Mouse (Mus musculus) skeletal muscle tissue, adult 2 months (tissue): Measurements from ENCODE around the gene Plekho2.

Experiments used
- DNase-seq: peaks from one replicate; pipeline ENCODE4 v3.0.0-alpha.2; 2012; ENCODE audit warnings: low read depth, low spot score

The Plekho2 gene

GRCm38 (mm10) chr9:65531283-65531682, 48.6 kb downstream of the Plekho2 start:
- DNase-seq = no peak

GRCm38 (mm10) chr9:65529659-65530058, 50.2 kb downstream of the Plekho2 start:
- DNase-seq = no peak

GRCm38 (mm10) chr9:65528417-65529038, 51.3 kb downstream of the Plekho2 start:
- peak; percentile 85 for DNase-seq

DNA sequence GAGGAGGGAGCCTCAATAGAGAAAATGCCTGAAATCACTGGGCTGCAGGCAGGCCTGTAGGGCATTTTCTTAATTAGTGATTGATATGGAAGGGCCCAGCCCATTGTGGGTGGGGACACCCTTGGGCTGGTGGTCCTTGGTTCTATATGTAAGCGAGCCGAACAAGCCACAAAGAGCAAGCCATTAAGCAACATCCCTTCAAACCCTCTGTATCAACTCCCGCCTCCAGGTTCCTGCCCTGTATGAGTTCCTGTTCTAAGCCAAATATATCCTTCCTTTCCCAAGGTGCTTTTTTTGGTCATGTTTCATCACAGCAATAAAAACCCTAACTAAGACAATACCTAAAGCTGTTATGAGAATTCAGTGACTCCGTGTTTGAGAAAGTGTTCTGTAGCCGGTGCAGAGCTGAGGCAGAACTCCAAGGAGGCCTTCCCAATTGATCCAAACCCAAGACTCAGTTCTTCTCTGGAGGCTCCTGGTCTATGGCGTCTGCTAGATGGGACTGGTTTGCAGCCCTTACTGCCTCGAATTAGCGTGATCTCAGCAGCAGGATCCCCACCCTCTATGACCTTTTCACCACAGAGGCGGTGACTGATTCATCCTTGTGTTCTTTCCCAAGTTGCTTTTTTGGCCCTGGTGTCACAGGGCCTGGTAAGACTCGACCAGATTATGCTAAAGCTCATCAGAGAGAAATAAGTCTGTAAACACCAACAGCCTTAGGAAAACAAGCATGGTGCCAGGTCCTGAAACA, 54.2 kb downstream of the Plekho2 start:
- peak; percentile 68 for DNase-seq

DNA sequence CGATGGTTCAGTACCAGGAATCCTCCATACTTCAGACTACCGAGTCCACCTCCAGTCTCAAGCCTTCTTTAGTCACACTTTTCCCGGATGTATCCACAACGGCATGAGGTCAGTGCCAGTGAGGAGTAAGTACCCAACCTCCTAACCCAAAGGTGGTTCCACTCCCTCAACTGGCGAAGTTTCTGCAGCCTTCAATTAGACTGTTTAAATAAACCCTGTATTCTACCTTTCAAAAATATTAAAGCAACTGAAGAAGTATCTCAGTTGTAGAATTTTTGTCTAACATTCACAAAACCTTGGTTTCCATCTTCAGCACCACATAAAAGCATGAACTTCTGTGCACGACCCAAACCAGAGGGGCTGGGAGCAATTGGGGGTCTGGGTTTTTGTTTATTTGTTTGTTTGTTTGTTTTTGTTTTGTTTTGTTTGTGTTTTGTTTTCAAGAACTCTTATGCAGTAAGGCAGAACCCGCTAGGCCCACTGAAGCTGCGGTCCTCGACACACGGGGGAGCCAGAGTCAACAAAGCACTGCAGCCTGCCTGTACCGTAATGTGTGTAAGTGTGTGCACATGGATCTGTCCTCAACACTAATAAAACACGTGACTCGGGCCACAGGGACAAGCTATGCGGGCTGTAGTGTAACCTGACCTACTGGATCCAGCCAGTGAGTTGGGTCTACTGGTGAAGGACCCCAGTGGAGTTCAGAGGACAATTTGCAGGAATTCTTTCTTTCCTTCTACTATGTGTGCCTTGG, 56.1 kb downstream of the Plekho2 start:
- peak; percentile 78 for DNase-seq

- no peak for DNase-seq
Measured at GRCm38 (mm10) chr9:65520505-65520876, 59.3 kb downstream of the Plekho2 start.

GRCm38 (mm10) chr9:65519807-65520504, 59.9 kb downstream of the Plekho2 start, which contains the start of gene Ankdd1a:
TSS of gene Ankdd1a (minus strand) at chr9:65520193.
- no peak for DNase-seq

DNA sequence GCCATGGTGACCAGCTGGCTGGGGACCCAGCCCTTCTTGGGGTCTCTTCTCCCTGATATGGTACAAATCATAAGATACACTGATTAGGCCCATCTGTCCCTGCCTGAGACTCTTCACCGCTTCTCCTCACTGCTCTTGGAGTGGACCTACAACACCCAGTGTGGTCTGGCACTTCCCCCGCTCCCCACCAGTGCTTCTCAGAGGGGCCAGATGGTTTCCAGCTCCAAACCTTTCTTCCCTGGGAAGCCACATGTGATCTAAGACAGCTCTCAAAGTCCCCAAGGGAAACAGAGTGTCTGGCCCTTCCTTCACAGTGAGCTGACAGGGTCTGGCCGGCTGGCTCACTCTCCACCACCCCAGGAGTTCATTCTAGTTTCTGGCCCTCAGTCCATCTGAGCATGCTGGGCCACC, 65.0 kb downstream of the Plekho2 start:
- no peak for DNase-seq

- DNase-seq = no peak
Measured at GRCm38 (mm10) chr9:65514431-65514830, 65.4 kb downstream of the Plekho2 start.

DNA sequence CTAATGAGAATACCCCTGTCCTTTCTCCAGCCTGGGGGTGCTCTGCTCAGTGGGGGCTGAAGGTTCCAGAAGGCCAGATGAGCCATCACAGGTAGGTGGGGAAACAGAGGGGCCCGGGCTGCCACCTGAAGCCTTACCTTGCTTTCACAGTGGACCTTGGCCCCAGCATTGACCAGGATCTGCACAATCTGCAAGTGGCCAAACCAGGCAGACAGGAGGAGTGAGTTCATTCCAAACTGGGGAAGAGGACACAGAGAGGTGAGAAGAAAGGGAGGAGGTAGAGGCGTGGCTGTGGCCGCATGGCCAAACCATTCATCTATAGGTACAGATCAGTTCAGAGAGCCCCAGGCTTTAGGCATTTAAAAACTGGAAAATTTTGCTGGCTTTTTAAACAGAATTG, 67.3 kb downstream of the Plekho2 start:
- DNase-seq = no peak

- no peak for DNase-seq
Measured at GRCm38 (mm10) chr9:65508449-65508848, 71.4 kb downstream of the Plekho2 start.

- no peak for DNase-seq
Measured at GRCm38 (mm10) chr9:65502721-65503505, 76.9 kb downstream of the Plekho2 start.
